Mouse (Mus musculus) myocyte (in vitro differentiated cells): ENCODE measurements around the gene Nradd. TPM values are rescaled to one million over a fixed set of nuclear protein-coding genes. Genes with fewer than 3 reads are reported as not detected.

ENCODE experiments used
- H3K27me3 ChIP-seq: one replicate; pipeline ENCODE4 v1.6.1; 2011; ENCODE audit not compliant: control insufficient read depth, insufficient read depth, insufficient read length
- H3K36me3 ChIP-seq: one replicate; pipeline ENCODE4 v1.6.1; 2011; ENCODE audit not compliant: control insufficient read depth, insufficient read depth
- H3K4me2 ChIP-seq: one replicate; pipeline ENCODE4 v1.6.1; 2011; ENCODE audit warnings: low read depth, control low read depth
- H3K4me3 ChIP-seq: one replicate; pipeline ENCODE4 v1.5.1; 2011; ENCODE audit warnings: mild to moderate bottlenecking, control low read depth, moderate library complexity
- H3K79me2 ChIP-seq: one replicate; pipeline ENCODE4 v1.6.1; 2011; ENCODE audit not compliant: control insufficient read depth, insufficient read depth
- H3ac ChIP-seq: one replicate; pipeline ENCODE4 v1.6.1; 2011; ENCODE audit not compliant: control insufficient read depth, insufficient read length
- CEBPB ChIP-seq: IDR thresholded peaks from 2 replicates; pipeline ENCODE4 v1.6.1; 2011; ENCODE audit warnings: mild to moderate bottlenecking, moderate library complexity; ENCODE audit not compliant: poor library complexity, insufficient read depth, severe bottlenecking
- E2F4 ChIP-seq: IDR thresholded peaks from one replicate; pipeline ENCODE4 v1.6.1; 2011; ENCODE audit warnings: mild to moderate bottlenecking, control low read depth, moderate library complexity; ENCODE audit not compliant: insufficient read depth
- MAX ChIP-seq: IDR thresholded peaks from one replicate; pipeline ENCODE4 v1.6.1; 2011; ENCODE audit warnings: low read depth, mild to moderate bottlenecking, control low read depth
- MYOD1 ChIP-seq, 3 experiments: IDR thresholded peaks; one replicate each; pipeline ENCODE4 v1.6.1; 2011; ENCODE audit warnings: control low read depth in 2 of 3, low read depth in 2 of 3, mild to moderate bottlenecking in 2 of 3, moderate library complexity in 1 of 3; ENCODE audit not compliant: insufficient read length in 2 of 3, control insufficient read depth in 1 of 3
- MYOG ChIP-seq, 3 experiments: IDR thresholded peaks; one replicate each; pipeline ENCODE4 v1.6.1; 2011; ENCODE audit warnings: control low read depth in 2 of 3, low read depth in 2 of 3, mild to moderate bottlenecking in 2 of 3; ENCODE audit not compliant: insufficient read length in 2 of 3, control insufficient read depth in 1 of 3, insufficient read depth in 1 of 3
- POLR2A ChIP-seq: IDR thresholded peaks from one replicate; pipeline ENCODE4 v1.6.1; 2011; ENCODE audit warnings: low read depth, mild to moderate bottlenecking, control low read depth, moderate library complexity; ENCODE audit not compliant: insufficient read length
- POLR2AphosphoS2 ChIP-seq: IDR thresholded peaks from one replicate; pipeline ENCODE4 v1.6.1; 2011; ENCODE audit warnings: low read depth, control low read depth; ENCODE audit not compliant: insufficient read length
- REST ChIP-seq: IDR thresholded peaks from one replicate; pipeline ENCODE4 v1.6.1; 2011; ENCODE audit warnings: mild to moderate bottlenecking, control low read depth, moderate library complexity; ENCODE audit not compliant: insufficient read depth, insufficient read length
- SRF ChIP-seq: IDR thresholded peaks from one replicate; pipeline ENCODE4 v1.6.1; 2011; ENCODE audit warnings: low read depth; ENCODE audit not compliant: control insufficient read depth, insufficient read length
- TCF12 ChIP-seq: IDR thresholded peaks from one replicate; pipeline ENCODE4 v1.6.1; 2011; ENCODE audit warnings: mild to moderate bottlenecking, control low read depth; ENCODE audit not compliant: poor library complexity, insufficient read depth, severe bottlenecking
- TCF3 ChIP-seq: IDR thresholded peaks from one replicate; pipeline ENCODE4 v1.6.1; 2011; ENCODE audit warnings: low read depth, control low read depth; ENCODE audit not compliant: insufficient read length
- USF1 ChIP-seq: IDR thresholded peaks from one replicate; pipeline ENCODE4 v1.6.1; 2011; ENCODE audit warnings: low read depth, mild to moderate bottlenecking, control low read depth, moderate library complexity
- polyA plus RNA-seq: library from polyadenylated mRNA; unstranded; fragments of >200 nt; fragmentation: generic; extraction: Trizol; gene quantifications from one replicate; pipeline ENCODE4 v1.2.1, GENCODE M21; 2012; ENCODE audit warnings: missing spikeins

Gene Nradd
- polyA plus RNA-seq, 1 experiment: 66.9 TPM

- no peaks in the 10 kb centered on the region for H3K79me2 ChIP-seq
- no peak for TF ChIP-seq E2F4
- TF ChIP-seq POLR2AphosphoS2: no peak
- no peak for TF ChIP-seq USF1
- TF ChIP-seq SRF: no peak
- no peak for TF ChIP-seq MYOD1 (IDR thresholded peaks at IDR 0.05; ENCODE audit: control insufficient read depth in 1 of 3, insufficient read length in 2 of 3, low read depth in 2 of 3)
- no peak for TF ChIP-seq TCF12
- no peak for TF ChIP-seq POLR2A
- no peak for TF ChIP-seq MAX
- TF ChIP-seq MYOG (IDR thresholded peaks at IDR 0.05; ENCODE audit: control insufficient read depth in 1 of 3, insufficient read depth in 1 of 3, insufficient read length in 2 of 3, low read depth in 2 of 3): no peak
- no peak for TF ChIP-seq CEBPB
- TF ChIP-seq TCF3: no peak
- TF ChIP-seq REST: no peak
- no peak overlapping the region for H3ac ChIP-seq
- H3K36me3 ChIP-seq: no peaks in the 10 kb centered on the region
- no peak overlapping the region for H3K4me3 ChIP-seq
- no peak overlapping the region for H3K4me2 ChIP-seq
- no peaks in the 10 kb centered on the region for H3K27me3 ChIP-seq
Measured at GRCm38 (mm10) chr9:110642812-110643524, 18.7 kb upstream of the Nradd start.

GRCm38 (mm10) chr9:110641006-110641405 lies 16.8 kb upstream of the Nradd start:
- Histone ChIP-seq H3K27me3 (no peaks in the 10 kb centered on the region), H3K4me3 (no peak overlapping the region), H3K36me3 (no peaks in the 10 kb centered on the region), H3ac (no peak overlapping the region), H3K4me2 (no peak overlapping the region), H3K79me2 (no peaks in the 10 kb centered on the region)
- TF ChIP-seq CEBPB (no peak), MAX (no peak), USF1 (no peak), MYOG (IDR thresholded peaks at IDR 0.05; ENCODE audit: control insufficient read depth in 1 of 3, insufficient read depth in 1 of 3, insufficient read length in 2 of 3, low read depth in 2 of 3) (no peak), MYOD1 (IDR thresholded peaks at IDR 0.05; ENCODE audit: control insufficient read depth in 1 of 3, insufficient read length in 2 of 3, low read depth in 2 of 3) (no peak), POLR2A (no peak), SRF (no peak), REST (no peak), E2F4 (no peak), TCF12 (no peak), POLR2AphosphoS2 (no peak), TCF3 (no peak)

GRCm38 (mm10) chr9:110638611-110639021 lies 14.4 kb upstream of the Nradd start:
- Histone ChIP-seq H3K4me2 (no peak overlapping the region), H3K79me2 (no peaks in the 10 kb centered on the region), H3K27me3 (no peaks in the 10 kb centered on the region), H3K4me3 (no peak overlapping the region), H3K36me3 (no peaks in the 10 kb centered on the region), H3ac (no peak overlapping the region)
- TF ChIP-seq MAX: no peak
- TF ChIP-seq MYOG (IDR thresholded peaks at IDR 0.05; ENCODE audit: control insufficient read depth in 1 of 3, insufficient read depth in 1 of 3, insufficient read length in 2 of 3, low read depth in 2 of 3): no peak
- no peak for TF ChIP-seq MYOD1 (IDR thresholded peaks at IDR 0.05; ENCODE audit: control insufficient read depth in 1 of 3, insufficient read length in 2 of 3, low read depth in 2 of 3)
- TF ChIP-seq CEBPB: no peak
- no peak for TF ChIP-seq POLR2A
- TF ChIP-seq E2F4: no peak
- TF ChIP-seq USF1: no peak
- TF ChIP-seq TCF12: no peak
- no peak for TF ChIP-seq SRF
- no peak for TF ChIP-seq TCF3
- no peak for TF ChIP-seq REST
- no peak for TF ChIP-seq POLR2AphosphoS2

- Histone ChIP-seq H3K4me3 (no peak overlapping the region), H3ac (no peak overlapping the region), H3K36me3 (no peaks in the 10 kb centered on the region), H3K79me2 (no peaks in the 10 kb centered on the region), H3K27me3 (no peaks in the 10 kb centered on the region), H3K4me2 (no peak overlapping the region)
- TF ChIP-seq POLR2AphosphoS2: no peak
- TF ChIP-seq REST: no peak
- no peak for TF ChIP-seq MYOD1 (IDR thresholded peaks at IDR 0.05; ENCODE audit: control insufficient read depth in 1 of 3, insufficient read length in 2 of 3, low read depth in 2 of 3)
- TF ChIP-seq POLR2A: no peak
- no peak for TF ChIP-seq MAX
- TF ChIP-seq SRF: no peak
- TF ChIP-seq MYOG (IDR thresholded peaks at IDR 0.05; ENCODE audit: control insufficient read depth in 1 of 3, insufficient read depth in 1 of 3, insufficient read length in 2 of 3, low read depth in 2 of 3): no peak
- no peak for TF ChIP-seq USF1
- no peak for TF ChIP-seq TCF12
- TF ChIP-seq E2F4: no peak
- no peak for TF ChIP-seq CEBPB
- TF ChIP-seq TCF3: no peak
Measured at GRCm38 (mm10) chr9:110635225-110635624, 11.0 kb upstream of the Nradd start.

GRCm38 (mm10) chr9:110633882-110634281 lies 9.6 kb upstream of the Nradd start:
- Histone ChIP-seq H3K79me2 (no peaks in the 10 kb centered on the region), H3K4me3 (no peak overlapping the region), H3K4me2 (no peak overlapping the region), H3ac (no peak overlapping the region), H3K36me3 (no peaks in the 10 kb centered on the region), H3K27me3 (no peaks in the 10 kb centered on the region)
- TF ChIP-seq SRF: no peak
- TF ChIP-seq MYOD1 (IDR thresholded peaks at IDR 0.05; ENCODE audit: control insufficient read depth in 1 of 3, insufficient read length in 2 of 3, low read depth in 2 of 3): no peak
- no peak for TF ChIP-seq MAX
- no peak for TF ChIP-seq TCF3
- no peak for TF ChIP-seq E2F4
